Mouse (Mus musculus): ENCODE measurements at regions not wholly inside any gene's neighbourhood (a gene's known extent, or its start where the extent isn't known, plus 50 kb on each side); places are given as distances from the start of the nearest gene placed in this dataset.

GRCm38 (mm10) chr4:68022891-68023303 lies 931.3 kb downstream of the Brinp1 start:
- H3K4me1 ChIP-seq (ENCODE audit: insufficient read depth), result no peaks in the 10 kb centered on the region
- no peak overlapping the region for H3K27ac ChIP-seq (ENCODE audit: low read depth, low read length)
- DNase-seq (peak; percentile 86), ATAC-seq (peak; percentile 96)
- 15% methylated on average over 2 of the region's 2 CpGs for WGBS
- H3K4me3 ChIP-seq (ENCODE audit: low read depth, low read length), result no peak overlapping the region
- H3K9me3 ChIP-seq (ENCODE audit: low read length), result no peaks in the 10 kb centered on the region
- no peak overlapping the region for H3K9ac ChIP-seq
- no peaks in the 10 kb centered on the region for H3K36me3 ChIP-seq (ENCODE audit: insufficient read depth)
- TF ChIP-seq CTCF (IDR thresholded peaks at IDR 0.05; ENCODE audit: low read depth), result peak; percentile 86
- H3K27me3 ChIP-seq (ENCODE audit: insufficient read depth, low read length), result no peaks in the 10 kb centered on the region
- no peak overlapping the region for H3K4me2 ChIP-seq (ENCODE audit: low read depth)

DNA sequence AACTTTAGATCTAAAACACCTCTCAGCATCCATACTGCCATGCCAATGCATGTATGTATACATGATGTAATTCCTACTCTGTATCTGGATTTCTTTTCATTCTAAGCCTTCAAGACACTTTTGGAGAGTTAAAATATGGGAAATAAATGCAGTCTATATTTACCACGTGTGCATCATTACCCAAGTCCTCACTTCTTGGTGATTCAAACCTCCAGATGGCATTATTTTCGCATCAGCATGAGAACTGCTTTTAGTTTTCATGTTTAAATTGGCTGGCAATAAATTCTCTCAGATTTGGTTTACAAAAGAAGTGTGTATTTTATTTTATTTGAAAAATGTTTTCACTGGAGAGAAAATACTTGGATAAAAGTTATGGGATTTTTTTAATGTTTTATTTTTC lies 942.8 kb downstream of the Brinp1 start:
- H3K4me1 ChIP-seq (ENCODE audit: insufficient read depth), result no peaks in the 10 kb centered on the region

GRCm38 (mm10) chr4:67994796-67995283 lies 959.4 kb downstream of the Brinp1 start:
- Histone ChIP-seq H3K4me2 (ENCODE audit: low read depth) (no peak overlapping the region), H3K9me3 (ENCODE audit: low read length) (no peaks in the 10 kb centered on the region), H3K36me3 (ENCODE audit: insufficient read depth) (no peaks in the 10 kb centered on the region), H3K4me1 (ENCODE audit: insufficient read depth) (no peaks in the 10 kb centered on the region), H3K27ac (ENCODE audit: low read depth, low read length) (no peak overlapping the region), H3K9ac (no peak overlapping the region), H3K4me3 (ENCODE audit: low read depth, low read length) (no peak overlapping the region), H3K27me3 (ENCODE audit: insufficient read depth, low read length) (no peaks in the 10 kb centered on the region)
- no peak for DNase-seq
- no peak for TF ChIP-seq CTCF (IDR thresholded peaks at IDR 0.05; ENCODE audit: low read depth)
- 83% methylated on average over 7 of the region's 7 CpGs for WGBS
- no peak for ATAC-seq

More for the DNA sequence above, 942.8 kb downstream of the Brinp1 start:
- DNase-seq, result peak; percentile 7
- 35% methylated on average over 2 of the region's 2 CpGs for WGBS
- no peak for TF ChIP-seq CTCF (IDR thresholded peaks at IDR 0.05; ENCODE audit: low read depth)
- no peak overlapping the region for H3K27ac ChIP-seq (ENCODE audit: low read depth, low read length)
- ATAC-seq, result no peak; the same call in 1 of the 2 replicates
- no peaks in the 10 kb centered on the region for H3K9me3 ChIP-seq (ENCODE audit: low read length)
- H3K4me3 ChIP-seq (ENCODE audit: low read depth, low read length), result no peak overlapping the region
- H3K36me3 ChIP-seq (ENCODE audit: insufficient read depth), result no peaks in the 10 kb centered on the region
- H3K9ac ChIP-seq, result no peak overlapping the region
- no peak overlapping the region for H3K4me2 ChIP-seq (ENCODE audit: low read depth)
- no peaks in the 10 kb centered on the region for H3K27me3 ChIP-seq (ENCODE audit: insufficient read depth, low read length)

DNA sequence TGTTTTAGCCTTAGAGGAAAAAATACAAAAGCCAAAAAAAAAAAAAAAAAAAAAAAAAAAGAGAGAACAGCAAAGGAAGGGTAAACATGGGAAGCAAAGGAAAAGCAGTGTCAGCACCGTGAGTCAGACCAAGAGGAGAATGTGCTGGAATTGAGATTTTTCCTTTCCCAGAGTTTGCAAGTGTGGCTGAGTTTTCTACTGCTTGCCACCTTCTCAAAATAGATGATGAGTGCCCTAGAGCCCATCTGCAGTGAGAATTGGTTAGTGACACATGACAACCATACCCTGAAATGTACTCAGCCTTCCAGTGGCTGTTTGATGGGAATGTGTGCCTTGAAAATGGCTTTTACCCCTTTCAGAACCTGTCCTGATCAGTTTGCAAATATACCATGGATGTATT lies 990.7 kb downstream of the Brinp1 start:
- H3K4me2 ChIP-seq (ENCODE audit: low read depth), result no peak overlapping the region
- no peak overlapping the region for H3K27ac ChIP-seq (ENCODE audit: low read depth, low read length)
- H3K9ac ChIP-seq, result no peak overlapping the region
- no peak for DNase-seq
- WGBS, result 94% methylated on average over 1 of the region's 1 CpGs
- no peaks in the 10 kb centered on the region for H3K36me3 ChIP-seq (ENCODE audit: insufficient read depth)
- no peak overlapping the region for H3K4me3 ChIP-seq (ENCODE audit: low read depth, low read length)
- TF ChIP-seq CTCF (IDR thresholded peaks at IDR 0.05; ENCODE audit: low read depth), result no peak
- no peaks in the 10 kb centered on the region for H3K4me1 ChIP-seq (ENCODE audit: insufficient read depth)
- H3K27me3 ChIP-seq (ENCODE audit: insufficient read depth, low read length), result no peaks in the 10 kb centered on the region
- no peak for ATAC-seq
- H3K9me3 ChIP-seq (ENCODE audit: low read length), result no peaks in the 10 kb centered on the region

- Histone ChIP-seq H3K36me3 (ENCODE audit: insufficient read depth) (no peaks in the 10 kb centered on the region), H3K4me2 (ENCODE audit: low read depth) (no peak overlapping the region), H3K27ac (ENCODE audit: low read depth, low read length) (no peak overlapping the region), H3K27me3 (ENCODE audit: insufficient read depth, low read length) (no peaks in the 10 kb centered on the region), H3K4me3 (ENCODE audit: low read depth, low read length) (no peak overlapping the region), H3K4me1 (ENCODE audit: insufficient read depth) (no peaks in the 10 kb centered on the region), H3K9me3 (ENCODE audit: low read length) (no peaks in the 10 kb centered on the region), H3K9ac (no peak overlapping the region)
- ATAC-seq, result no peak
- DNase-seq, result no peak
- no peak for TF ChIP-seq CTCF (IDR thresholded peaks at IDR 0.05; ENCODE audit: low read depth)
Measured at GRCm38 (mm10) chr4:67948000-67948399, 1006.2 kb downstream of the Brinp1 start.

GRCm38 (mm10) chr4:67932481-67932880 lies 1021.7 kb downstream of the Brinp1 start:
- Histone ChIP-seq H3K4me2 (ENCODE audit: low read depth) (no peak overlapping the region), H3K9ac (no peak overlapping the region)
- no peak for TF ChIP-seq CTCF (IDR thresholded peaks at IDR 0.05; ENCODE audit: low read depth)

GRCm38 (mm10) chr4:67899109-67899508 lies 1055.1 kb downstream of the Brinp1 start:
- DNase-seq, result no peak
- Histone ChIP-seq H3K36me3 (ENCODE audit: insufficient read depth) (no peaks in the 10 kb centered on the region), H3K27ac (ENCODE audit: low read depth, low read length) (no peak overlapping the region), H3K9me3 (ENCODE audit: low read length) (no peaks in the 10 kb centered on the region), H3K27me3 (ENCODE audit: insufficient read depth, low read length) (no peaks in the 10 kb centered on the region), H3K9ac (no peak overlapping the region), H3K4me2 (ENCODE audit: low read depth) (no peak overlapping the region), H3K4me1 (ENCODE audit: insufficient read depth) (no peaks in the 10 kb centered on the region), H3K4me3 (ENCODE audit: low read depth, low read length) (no peak overlapping the region)
- ATAC-seq, result no peak
- WGBS, result 77% methylated on average over 1 of the region's 1 CpGs
- no peak for TF ChIP-seq CTCF (IDR thresholded peaks at IDR 0.05; ENCODE audit: low read depth)

More at GRCm38 (mm10) chr4:67932481-67932880, 1021.7 kb downstream of the Brinp1 start:
- no peak overlapping the region for H3K27ac ChIP-seq (ENCODE audit: low read depth, low read length)
- no peaks in the 10 kb centered on the region for H3K9me3 ChIP-seq (ENCODE audit: low read length)
- DNase-seq, result no peak
- WGBS, result 51% methylated on average over 2 of the region's 2 CpGs
- ATAC-seq, result no peak
- H3K36me3 ChIP-seq (ENCODE audit: insufficient read depth), result no peaks in the 10 kb centered on the region
- H3K27me3 ChIP-seq (ENCODE audit: insufficient read depth, low read length), result no peaks in the 10 kb centered on the region
- H3K4me1 ChIP-seq (ENCODE audit: insufficient read depth), result no peaks in the 10 kb centered on the region
- H3K4me3 ChIP-seq (ENCODE audit: low read depth, low read length), result no peak overlapping the region

All from forebrain, postnatal 0 days (tissue).